Mouse (Mus musculus) testis, adult 2 months (tissue): ENCODE measurements around the gene Ext2.

Source experiments
- CTCF ChIP-seq: fragments of 200-500 bp; IDR thresholded peaks from 2 replicates; pipeline ENCODE4 v1.5.1; 2012; ENCODE audit warnings: low read depth, mild to moderate bottlenecking, inconsistent platforms, low read length, moderate library complexity; ENCODE audit not compliant: control insufficient read depth, insufficient read depth, insufficient replicate concordance
- POLR2A ChIP-seq: fragments of 200-500 bp; IDR thresholded peaks from 2 replicates; pipeline ENCODE4 v1.6.1; 2012; ENCODE audit warnings: low read depth, mild to moderate bottlenecking, inconsistent platforms, low read length, moderate library complexity; ENCODE audit not compliant: control insufficient read depth

DNA sequence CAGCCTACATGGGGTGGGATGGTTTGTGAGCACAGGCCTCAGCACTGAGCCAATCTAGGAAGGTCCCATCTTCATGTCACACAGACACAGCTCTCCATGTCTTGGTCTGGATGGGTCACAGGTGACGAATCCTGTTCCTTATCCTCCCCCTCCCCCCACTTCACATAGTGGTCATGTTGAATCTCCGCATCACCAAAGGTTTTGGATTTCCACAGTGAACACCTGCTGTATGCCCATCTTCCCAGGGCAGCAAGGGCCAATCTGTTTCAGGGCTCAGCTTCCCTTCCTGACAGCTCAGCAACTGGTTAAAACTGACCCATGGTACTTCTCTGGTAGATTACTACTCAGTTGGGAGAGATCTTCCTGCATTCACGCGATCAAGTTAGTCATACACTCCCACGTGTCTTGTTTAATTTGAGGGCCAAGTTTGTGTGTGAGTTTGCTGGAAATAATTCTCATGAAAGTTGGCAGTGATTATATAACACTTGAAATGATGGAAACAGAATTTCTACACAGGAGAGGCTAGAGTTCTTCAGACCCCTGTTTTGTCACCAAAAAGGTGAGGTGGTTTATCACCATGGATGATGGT, 74.7 kb downstream of the Ext2 start:
- no peak for TF ChIP-seq CTCF
- no peak for TF ChIP-seq POLR2A
